Mouse (Mus musculus) myocyte (in vitro differentiated cells): ENCODE measurements around the gene Slc39a11. TPM values are rescaled to one million over a fixed set of nuclear protein-coding genes. Genes with fewer than 3 reads are reported as not detected.
A peak's percentile ranks its signal among the peaks of the same experiment; 100 is the strongest.

Experiments used
- H3K27me3 ChIP-seq: one replicate; pipeline ENCODE4 v1.6.1; 2011; ENCODE audit not compliant: control insufficient read depth, insufficient read depth, insufficient read length
- H3K36me3 ChIP-seq: one replicate; pipeline ENCODE4 v1.6.1; 2011; ENCODE audit not compliant: control insufficient read depth, insufficient read depth
- H3K4me2 ChIP-seq: one replicate; pipeline ENCODE4 v1.6.1; 2011; ENCODE audit warnings: low read depth, control low read depth
- H3K4me3 ChIP-seq: one replicate; pipeline ENCODE4 v1.5.1; 2011; ENCODE audit warnings: mild to moderate bottlenecking, control low read depth, moderate library complexity
- H3K79me2 ChIP-seq: one replicate; pipeline ENCODE4 v1.6.1; 2011; ENCODE audit not compliant: control insufficient read depth, insufficient read depth
- H3ac ChIP-seq: one replicate; pipeline ENCODE4 v1.6.1; 2011; ENCODE audit not compliant: control insufficient read depth, insufficient read length
- CEBPB ChIP-seq: IDR thresholded peaks from 2 replicates; pipeline ENCODE4 v1.6.1; 2011; ENCODE audit warnings: mild to moderate bottlenecking, moderate library complexity; ENCODE audit not compliant: poor library complexity, insufficient read depth, severe bottlenecking
- E2F4 ChIP-seq: IDR thresholded peaks from one replicate; pipeline ENCODE4 v1.6.1; 2011; ENCODE audit warnings: mild to moderate bottlenecking, control low read depth, moderate library complexity; ENCODE audit not compliant: insufficient read depth
- MAX ChIP-seq: IDR thresholded peaks from one replicate; pipeline ENCODE4 v1.6.1; 2011; ENCODE audit warnings: low read depth, mild to moderate bottlenecking, control low read depth
- MYOD1 ChIP-seq, 3 experiments: IDR thresholded peaks; one replicate each; pipeline ENCODE4 v1.6.1; 2011; ENCODE audit warnings: control low read depth in 2 of 3, low read depth in 2 of 3, mild to moderate bottlenecking in 2 of 3, moderate library complexity in 1 of 3; ENCODE audit not compliant: insufficient read length in 2 of 3, control insufficient read depth in 1 of 3
- MYOG ChIP-seq, 3 experiments: IDR thresholded peaks; one replicate each; pipeline ENCODE4 v1.6.1; 2011; ENCODE audit warnings: control low read depth in 2 of 3, low read depth in 2 of 3, mild to moderate bottlenecking in 2 of 3; ENCODE audit not compliant: insufficient read length in 2 of 3, control insufficient read depth in 1 of 3, insufficient read depth in 1 of 3
- POLR2A ChIP-seq: IDR thresholded peaks from one replicate; pipeline ENCODE4 v1.6.1; 2011; ENCODE audit warnings: low read depth, mild to moderate bottlenecking, control low read depth, moderate library complexity; ENCODE audit not compliant: insufficient read length
- POLR2AphosphoS2 ChIP-seq: IDR thresholded peaks from one replicate; pipeline ENCODE4 v1.6.1; 2011; ENCODE audit warnings: low read depth, control low read depth; ENCODE audit not compliant: insufficient read length
- REST ChIP-seq: IDR thresholded peaks from one replicate; pipeline ENCODE4 v1.6.1; 2011; ENCODE audit warnings: mild to moderate bottlenecking, control low read depth, moderate library complexity; ENCODE audit not compliant: insufficient read depth, insufficient read length
- SRF ChIP-seq: IDR thresholded peaks from one replicate; pipeline ENCODE4 v1.6.1; 2011; ENCODE audit warnings: low read depth; ENCODE audit not compliant: control insufficient read depth, insufficient read length
- TCF12 ChIP-seq: IDR thresholded peaks from one replicate; pipeline ENCODE4 v1.6.1; 2011; ENCODE audit warnings: mild to moderate bottlenecking, control low read depth; ENCODE audit not compliant: poor library complexity, insufficient read depth, severe bottlenecking
- TCF3 ChIP-seq: IDR thresholded peaks from one replicate; pipeline ENCODE4 v1.6.1; 2011; ENCODE audit warnings: low read depth, control low read depth; ENCODE audit not compliant: insufficient read length
- USF1 ChIP-seq: IDR thresholded peaks from one replicate; pipeline ENCODE4 v1.6.1; 2011; ENCODE audit warnings: low read depth, mild to moderate bottlenecking, control low read depth, moderate library complexity
- polyA plus RNA-seq: library from polyadenylated mRNA; unstranded; fragments of >200 nt; fragmentation: generic; extraction: Trizol; gene quantifications from one replicate; pipeline ENCODE4 v1.2.1, GENCODE M21; 2012; ENCODE audit warnings: missing spikeins

Gene Slc39a11
- polyA plus RNA-seq, 1 experiment = 15.7 TPM

- peak within 1 kb of the TSS; percentile 22 for H3K4me3 ChIP-seq
- H3K27me3 ChIP-seq = no peaks in the 10 kb centered on the region
- peak within 1 kb of the TSS; percentile 94 for H3K4me2 ChIP-seq
- H3ac ChIP-seq = no peak within 1 kb of the TSS
- TF ChIP-seq MAX (no peak), POLR2A (peak; percentile 26)
- H3K79me2 ChIP-seq = no peaks in the 10 kb centered on the region
- H3K36me3 ChIP-seq = no peaks in the 10 kb centered on the region
These were observed 31.0 kb downstream of the Slc39a11 start, which contains the start of gene Sstr2 for GRCm38 (mm10) chr11:113618672-113619419. Gene Sstr2, plus strand, starts transcription at chr11:113619342.

- no peak for TF ChIP-seq TCF12
- no peak for TF ChIP-seq REST
- TF ChIP-seq MYOG (IDR thresholded peaks at IDR 0.05; ENCODE audit: control insufficient read depth in 1 of 3, insufficient read depth in 1 of 3, insufficient read length in 2 of 3, low read depth in 2 of 3) = no peak
- TF ChIP-seq POLR2AphosphoS2 = no peak
- no peak for TF ChIP-seq CEBPB
- no peak for TF ChIP-seq USF1
- TF ChIP-seq TCF3 = no peak
- TF ChIP-seq MYOD1 (IDR thresholded peaks at IDR 0.05; ENCODE audit: control insufficient read depth in 1 of 3, insufficient read length in 2 of 3, low read depth in 2 of 3) = no peak
- no peak for TF ChIP-seq POLR2A
- no peak overlapping the region for H3ac ChIP-seq
- H3K4me3 ChIP-seq = peak overlapping the region; percentile 22
- no peaks in the 10 kb centered on the region for H3K79me2 ChIP-seq
- H3K4me2 ChIP-seq = peak overlapping the region; percentile 94
- no peaks in the 10 kb centered on the region for H3K36me3 ChIP-seq
- no peaks in the 10 kb centered on the region for H3K27me3 ChIP-seq
These were observed 31.6 kb downstream of the Slc39a11 start for GRCm38 (mm10) chr11:113618303-113618671.

GRCm38 (mm10) chr11:113617132-113617911 is 32.6 kb downstream of the Slc39a11 start:
- Histone ChIP-seq H3K36me3 (no peaks in the 10 kb centered on the region), H3ac (no peak overlapping the region), H3K4me2 (no peak overlapping the region), H3K79me2 (no peaks in the 10 kb centered on the region), H3K4me3 (no peak overlapping the region), H3K27me3 (no peaks in the 10 kb centered on the region)
- TF ChIP-seq POLR2A (no peak), E2F4 (no peak), MYOG (IDR thresholded peaks at IDR 0.05; ENCODE audit: control insufficient read depth in 1 of 3, insufficient read depth in 1 of 3, insufficient read length in 2 of 3, low read depth in 2 of 3) (no peak), USF1 (no peak), REST (no peak), TCF12 (no peak), MYOD1 (IDR thresholded peaks at IDR 0.05; ENCODE audit: control insufficient read depth in 1 of 3, insufficient read length in 2 of 3, low read depth in 2 of 3) (no peak), CEBPB (no peak), POLR2AphosphoS2 (no peak), SRF (no peak), MAX (no peak), TCF3 (no peak)

GRCm38 (mm10) chr11:113614476-113614875 is 35.4 kb downstream of the Slc39a11 start:
- no peak overlapping the region for H3K4me2 ChIP-seq
- H3ac ChIP-seq = no peak overlapping the region
- H3K36me3 ChIP-seq = no peaks in the 10 kb centered on the region
- no peaks in the 10 kb centered on the region for H3K79me2 ChIP-seq
- H3K4me3 ChIP-seq = no peak overlapping the region
- H3K27me3 ChIP-seq = no peaks in the 10 kb centered on the region
- TF ChIP-seq USF1 (no peak), MYOD1 (IDR thresholded peaks at IDR 0.05; ENCODE audit: control insufficient read depth in 1 of 3, insufficient read length in 2 of 3, low read depth in 2 of 3) (peak in 1 of 3 experiments; percentile 26), MYOG (IDR thresholded peaks at IDR 0.05; ENCODE audit: control insufficient read depth in 1 of 3, insufficient read depth in 1 of 3, insufficient read length in 2 of 3, low read depth in 2 of 3) (no peak)
